Mouse (Mus musculus): ENCODE results near the gene Ccm2l. TPM values are rescaled to one million over a fixed set of nuclear protein-coding genes. Genes with fewer than 3 reads are reported as not detected.
A peak's percentile ranks its signal among the peaks of the same experiment; 100 is the strongest.

Ccm2l gene
- total and polyA plus RNA-seq, 2 experiments from 2014 or later: 1.3 to 3.9 TPM

GRCm38 (mm10) chr2:153043886-153044285 is 21.9 kb upstream of the Ccm2l start:
- Histone ChIP-seq H3K36me3 (ENCODE audit: insufficient read depth, low read length) (no peaks in the 10 kb centered on the region), H3K4me1 (ENCODE audit: insufficient read depth, low read length) (peaks cover 15% of the 10 kb centered on the region), H3K4me3 (ENCODE audit: low read length) (no peak overlapping the region), H3K9me3 (ENCODE audit: low read length) (no peaks in the 10 kb centered on the region), H3K27ac (no peak overlapping the region), H3K9ac (replicated peaks; ENCODE audit: low read length) (no peak overlapping the region), H3K4me2 (ENCODE audit: low read depth, low read length) (no peak overlapping the region), H3K27me3 (ENCODE audit: insufficient read depth, low read length) (no peaks in the 10 kb centered on the region)
- DNase-seq (ENCODE audit: low spot score) (no peak), ATAC-seq (no peak)
- 39% methylated on average over 3 of the region's 3 CpGs for WGBS
- no peak for TF ChIP-seq CTCF (IDR thresholded peaks at IDR 0.05; ENCODE audit: low read depth)

- Histone ChIP-seq H3K4me2 (ENCODE audit: low read depth, low read length) (no peak overlapping the region), H3K9ac (replicated peaks; ENCODE audit: low read length) (no peak overlapping the region), H3K27me3 (ENCODE audit: insufficient read depth, low read length) (no peaks in the 10 kb centered on the region), H3K4me1 (ENCODE audit: insufficient read depth, low read length) (peaks cover 24% of the 10 kb centered on the region), H3K27ac (peak overlapping the region; percentile 65), H3K4me3 (ENCODE audit: low read length) (no peak overlapping the region), H3K36me3 (ENCODE audit: insufficient read depth, low read length) (no peaks in the 10 kb centered on the region), H3K9me3 (ENCODE audit: low read length) (no peaks in the 10 kb centered on the region)
- 23% methylated on average over 8 of the region's 8 CpGs for WGBS
- no peak for TF ChIP-seq CTCF (IDR thresholded peaks at IDR 0.05; ENCODE audit: low read depth)
- DNase-seq (ENCODE audit: low spot score) (peak; percentile 78), ATAC-seq (peak; percentile 28; the same call in 1 of the 2 replicates)
Observed at GRCm38 (mm10) chr2:153045884-153046299, 19.9 kb upstream of the Ccm2l start.

- WGBS: 37% methylated on average over 17 of the region's 17 CpGs
- H3K4me1 ChIP-seq (ENCODE audit: insufficient read depth, low read length): peaks cover 24% of the 10 kb centered on the region
- TF ChIP-seq CTCF (IDR thresholded peaks at IDR 0.05; ENCODE audit: low read depth): peak; percentile 82
- no peak overlapping the region for H3K4me3 ChIP-seq (ENCODE audit: low read length)
- no peaks in the 10 kb centered on the region for H3K36me3 ChIP-seq (ENCODE audit: insufficient read depth, low read length)
- no peaks in the 10 kb centered on the region for H3K9me3 ChIP-seq (ENCODE audit: low read length)
- peak; percentile 44 for ATAC-seq
- H3K27ac ChIP-seq: peak overlapping the region; percentile 78; the same call in 1 of the 2 replicates
- H3K9ac ChIP-seq (replicated peaks; ENCODE audit: low read length): 0 out of 2 replicates have a peak overlapping the region, but pooled peaks have one; percentile 24
- peak; percentile 84 for DNase-seq (ENCODE audit: low spot score)
- H3K4me2 ChIP-seq (ENCODE audit: low read depth, low read length): no peak overlapping the region
- H3K27me3 ChIP-seq (ENCODE audit: insufficient read depth, low read length): no peaks in the 10 kb centered on the region
Observed at GRCm38 (mm10) chr2:153047828-153048465, 17.8 kb upstream of the Ccm2l start.

- peak; percentile 79 for ATAC-seq
- Histone ChIP-seq H3K27ac (peak overlapping the region; percentile 78), H3K9ac (replicated peaks; ENCODE audit: low read length) (no peak overlapping the region; the same call in 1 of the 2 replicates), H3K4me1 (ENCODE audit: insufficient read depth, low read length) (peaks cover 24% of the 10 kb centered on the region), H3K36me3 (ENCODE audit: insufficient read depth, low read length) (no peaks in the 10 kb centered on the region; the same call in 1 of the 2 replicates), H3K9me3 (ENCODE audit: low read length) (no peaks in the 10 kb centered on the region), H3K4me2 (ENCODE audit: low read depth, low read length) (peak overlapping the region; percentile 13; the same call in 1 of the 2 replicates), H3K27me3 (ENCODE audit: insufficient read depth, low read length) (no peaks in the 10 kb centered on the region), H3K4me3 (ENCODE audit: low read length) (no peak overlapping the region)
- TF ChIP-seq CTCF (IDR thresholded peaks at IDR 0.05; ENCODE audit: low read depth): no peak
- 23% methylated on average over 9 of the region's 9 CpGs for WGBS
- peak; percentile 78 for DNase-seq (ENCODE audit: low spot score)
Observed at GRCm38 (mm10) chr2:153049288-153049996, 16.3 kb upstream of the Ccm2l start.

- Histone ChIP-seq H3K9ac (replicated peaks; ENCODE audit: low read length) (no peak overlapping the region), H3K4me2 (ENCODE audit: low read depth, low read length) (no peak overlapping the region), H3K9me3 (ENCODE audit: low read length) (no peaks in the 10 kb centered on the region), H3K27me3 (ENCODE audit: insufficient read depth, low read length) (no peaks in the 10 kb centered on the region), H3K4me3 (ENCODE audit: low read length) (no peak overlapping the region), H3K27ac (peak overlapping the region; percentile 78; the same call in 1 of the 2 replicates), H3K36me3 (ENCODE audit: insufficient read depth, low read length) (peaks cover 4% of the 10 kb centered on the region; the same call in 1 of the 2 replicates), H3K4me1 (ENCODE audit: insufficient read depth, low read length) (peaks cover 24% of the 10 kb centered on the region)
- DNase-seq (ENCODE audit: low spot score) (peak; percentile 24), ATAC-seq (no peak)
- WGBS: 70% methylated on average over 4 of the region's 4 CpGs
- no peak for TF ChIP-seq CTCF (IDR thresholded peaks at IDR 0.05; ENCODE audit: low read depth)
Observed at GRCm38 (mm10) chr2:153049997-153050358, 15.8 kb upstream of the Ccm2l start.

- TF ChIP-seq CTCF (IDR thresholded peaks at IDR 0.05; ENCODE audit: low read depth): no peak
- WGBS: 83% methylated on average over 6 of the region's 6 CpGs
- Histone ChIP-seq H3K4me2 (ENCODE audit: low read depth, low read length) (no peak overlapping the region), H3K4me1 (ENCODE audit: insufficient read depth, low read length) (peaks cover 24% of the 10 kb centered on the region), H3K36me3 (ENCODE audit: insufficient read depth, low read length) (peaks cover 7% of the 10 kb centered on the region; the same call in 1 of the 2 replicates), H3K9ac (replicated peaks; ENCODE audit: low read length) (no peak overlapping the region), H3K27ac (no peak overlapping the region), H3K9me3 (ENCODE audit: low read length) (no peaks in the 10 kb centered on the region), H3K27me3 (ENCODE audit: insufficient read depth, low read length) (no peaks in the 10 kb centered on the region), H3K4me3 (ENCODE audit: low read length) (no peak overlapping the region)
- ATAC-seq (no peak), DNase-seq (ENCODE audit: low spot score) (no peak)
Observed at GRCm38 (mm10) chr2:153051095-153051494, 14.7 kb upstream of the Ccm2l start.

Measured in hindbrain, postnatal 0 days (tissue).